Mouse (Mus musculus) CH12.LX (cell line): ENCODE results near the gene Anks1b. TPM values are rescaled to one million over a fixed set of nuclear protein-coding genes. Genes with fewer than 3 reads are reported as not detected.
A peak's percentile ranks its signal among the peaks of the same experiment; 100 is the strongest.

Experiments
- DNase-seq: peaks from one replicate; pipeline ENCODE4 v3.0.0-alpha.2; 2013; ENCODE audit errors: extremely low read depth
- H3K27ac ChIP-seq: 2 replicates; pipeline ENCODE4 v1.5.1; 2012; ENCODE audit warnings: low read depth, mild to moderate bottlenecking, control low read depth, moderate library complexity; ENCODE audit not compliant: insufficient read depth
- H3K27me3 ChIP-seq: replicated peaks from 2 replicates; pipeline ENCODE3; 2012; ENCODE audit warnings: inconsistent platforms
- H3K36me3 ChIP-seq, 2 experiments: replicated peaks in 1 of 2; 2 replicates each; pipeline versions ENCODE3 to v1.6.1; 2012; ENCODE audit warnings: inconsistent platforms in 1 of 2, low read length in 1 of 2, mild to moderate bottlenecking in 1 of 2, mixed read lengths in 1 of 2, moderate library complexity in 1 of 2; ENCODE audit not compliant: control insufficient read depth in 1 of 2, insufficient read depth in 1 of 2
- H3K4me1 ChIP-seq, 2 experiments: 2 replicates each; pipeline ENCODE4 v1.6.1; 2012; ENCODE audit warnings: inconsistent platforms in 1 of 2, moderate library complexity in 1 of 2; ENCODE audit not compliant: insufficient read depth in 2 of 2, control insufficient read depth in 1 of 2
- H3K4me2 ChIP-seq: 2 replicates; pipeline ENCODE4 v1.6.1; 2012; ENCODE audit warnings: low read depth, mild to moderate bottlenecking, control low read depth; ENCODE audit not compliant: poor library complexity, insufficient read depth, severe bottlenecking
- H3K4me3 ChIP-seq, 3 experiments: fragments of 150-350 bp in 1 of 3; sonication (generic) in 1 of 3; replicated peaks in 1 of 3; 2 replicates each; pipeline versions ENCODE3 to v1.5.1; 2011 to 2012; ENCODE audit warnings: low read depth in 2 of 3, low read length in 2 of 3, mild to moderate bottlenecking in 2 of 3, moderate library complexity in 2 of 3, control low read depth in 1 of 3, improper control_type of control experiment in 1 of 3, inconsistent platforms in 1 of 3, mixed read lengths in 1 of 3; ENCODE audit not compliant: poor library complexity in 1 of 3
- H3K79me2 ChIP-seq: replicated peaks from 2 replicates; pipeline ENCODE4 v1.6.1; 2012; ENCODE audit warnings: mild to moderate bottlenecking, moderate library complexity; ENCODE audit not compliant: control insufficient read depth, poor library complexity, insufficient read depth, severe bottlenecking; ENCODE audit errors: extremely low read depth
- H3K9ac ChIP-seq: 2 replicates; pipeline ENCODE4 v1.6.1; 2012; ENCODE audit warnings: low read depth, mild to moderate bottlenecking, control low read depth, moderate library complexity; ENCODE audit not compliant: insufficient read depth
- H3K9me3 ChIP-seq: replicated peaks from 2 replicates; pipeline ENCODE3; 2012; ENCODE audit warnings: low read length, inconsistent platforms, mixed read lengths
- CHD1 ChIP-seq: IDR thresholded peaks from 2 replicates; pipeline ENCODE4 v1.6.1; 2012; ENCODE audit warnings: low read depth, low read length, improper control_type of control experiment, inconsistent platforms
- CHD2 ChIP-seq: IDR thresholded peaks from 2 replicates; pipeline ENCODE4 v1.6.1; 2011; ENCODE audit warnings: low read length, improper control_type of control experiment
- CTCF ChIP-seq, 2 experiments: IDR thresholded peaks in 1 of 2; conservative IDR thresholded peaks in 1 of 2; 2 replicates each; pipeline ENCODE4 v1.5.1; 2011 to 2012; ENCODE audit warnings: low read depth in 2 of 2, low read length in 2 of 2, improper control_type of control experiment in 1 of 2, inconsistent platforms in 1 of 2, mild to moderate bottlenecking in 1 of 2, moderate library complexity in 1 of 2
- HCFC1 ChIP-seq: IDR thresholded peaks from 2 replicates; pipeline ENCODE4 v1.6.1; 2012; ENCODE audit warnings: low read depth, mild to moderate bottlenecking, inconsistent platforms, low read length, improper control_type of control experiment
- IRF4 ChIP-seq: IDR thresholded peaks from 2 replicates; pipeline ENCODE4 v1.6.1; 2014; ENCODE audit warnings: low read depth, mild to moderate bottlenecking, inconsistent platforms, low read length, improper control_type of control experiment
- JUN ChIP-seq: IDR thresholded peaks from 2 replicates; pipeline ENCODE4 v1.6.1; 2011; ENCODE audit warnings: low read depth, mild to moderate bottlenecking, low read length, improper control_type of control experiment, moderate library complexity; ENCODE audit not compliant: insufficient read depth
- JUND ChIP-seq: conservative IDR thresholded peaks from 2 replicates; pipeline ENCODE4 v1.6.1; 2011; ENCODE audit warnings: low read depth, low read length, improper control_type of control experiment
- MAFK ChIP-seq: IDR thresholded peaks from 2 replicates; pipeline ENCODE4 v1.6.1; 2011; ENCODE audit warnings: low read length, improper control_type of control experiment; ENCODE audit not compliant: insufficient replicate concordance
- MAX ChIP-seq: IDR thresholded peaks from 2 replicates; pipeline ENCODE4 v1.6.1; 2011; ENCODE audit warnings: low read length, improper control_type of control experiment
- MEF2A ChIP-seq: IDR thresholded peaks from 2 replicates; pipeline ENCODE4 v1.6.1; 2014; ENCODE audit warnings: low read depth, mild to moderate bottlenecking, inconsistent platforms, low read length, improper control_type of control experiment, borderline replicate concordance
- MXI1 ChIP-seq: IDR thresholded peaks from 2 replicates; pipeline ENCODE4 v1.6.1; 2011; ENCODE audit warnings: mild to moderate bottlenecking, low read depth, low read length, improper control_type of control experiment
- MYC ChIP-seq: IDR thresholded peaks from 2 replicates; pipeline ENCODE4 v1.6.1; 2011; ENCODE audit warnings: low read depth, mild to moderate bottlenecking, improper control_type of control experiment, low read length
- PAX5 ChIP-seq: IDR thresholded peaks from 2 replicates; pipeline ENCODE4 v1.6.1; 2012; ENCODE audit warnings: low read length, inconsistent platforms, mixed read lengths
- POLR2A ChIP-seq: IDR thresholded peaks from 2 replicates; pipeline ENCODE4 v1.6.1; 2011; ENCODE audit warnings: low read depth, mild to moderate bottlenecking, improper control_type of control experiment, low read length
- RCOR1 ChIP-seq: conservative IDR thresholded peaks from 2 replicates; pipeline ENCODE4 v1.6.1; 2012; ENCODE audit warnings: low read depth, mild to moderate bottlenecking, inconsistent platforms, low read length, improper control_type of control experiment
- SIN3A ChIP-seq: IDR thresholded peaks from 2 replicates; pipeline ENCODE4 v1.6.1; 2012; ENCODE audit warnings: low read length, improper control_type of control experiment, inconsistent platforms
- SMC3 ChIP-seq: IDR thresholded peaks from 2 replicates; pipeline ENCODE4 v1.6.1; 2011; ENCODE audit warnings: low read depth, low read length, improper control_type of control experiment
- TBP ChIP-seq: conservative IDR thresholded peaks from 2 replicates; pipeline ENCODE4 v1.6.1; 2011; ENCODE audit warnings: low read depth, low read length, improper control_type of control experiment
- UBTF ChIP-seq: IDR thresholded peaks from 2 replicates; pipeline ENCODE4 v1.6.1; 2012; ENCODE audit warnings: low read depth, mild to moderate bottlenecking, inconsistent platforms, low read length, improper control_type of control experiment, moderate library complexity
- USF1 ChIP-seq: IDR thresholded peaks from 2 replicates; pipeline ENCODE4 v1.6.1; 2014; ENCODE audit warnings: low read depth, mild to moderate bottlenecking, inconsistent platforms, low read length, improper control_type of control experiment
- USF2 ChIP-seq: conservative IDR thresholded peaks from 2 replicates; pipeline ENCODE4 v1.6.1; 2011; ENCODE audit warnings: low read depth, low read length, improper control_type of control experiment
- ZC3H11A ChIP-seq: IDR thresholded peaks from 2 replicates; pipeline ENCODE4 v1.6.1; 2012; ENCODE audit warnings: low read depth, mild to moderate bottlenecking, inconsistent platforms, low read length, improper control_type of control experiment
- ZMIZ1 ChIP-seq: IDR thresholded peaks from 2 replicates; pipeline ENCODE4 v1.6.1; 2012; ENCODE audit warnings: low read depth, mild to moderate bottlenecking, inconsistent platforms, low read length, improper control_type of control experiment
- dilution Hi-C: fragments of 300-500 bp; cut with MboI; formaldehyde crosslinking; loops from 2 replicates; pipeline ENCODE4 v1.14.3; 2020; ENCODE audit warnings: low sequenced_read_pairs; ENCODE audit not compliant: extremely low pct_unique_long_range_greater_than_20kb, extremely low pct_ligation_motif_present
- in situ Hi-C: fragments of 300-500 bp; cut with MboI; formaldehyde crosslinking; loops from 3 replicates; pipeline ENCODE4 v1.14.3; 2019; ENCODE audit warnings: low sequenced_read_pairs, low pct_ligation_motif_present, low pct_unique_long_range_greater_than_20kb, mixed read lengths
- polyA plus RNA-seq: library from polyadenylated mRNA; unstranded; fragments of >175 nt; gene quantifications from 2 replicates; pipeline ENCODE4 v1.2.1, GENCODE M21; 2012; ENCODE audit warnings: low read depth; ENCODE audit not compliant: insufficient read length
- total RNA-seq, 2 experiments: library from RNA; depleted of rRNA; stranded (reverse); fragments of 300-350 nt in 1 of 2; fragments of >200 nt in 1 of 2; gene quantifications; 2 replicates each; pipeline ENCODE4 v1.2.3; 2012 to 2014

Gene Anks1b
- total and polyA plus RNA-seq, 3 experiments = 0.17 TPM; not detected in 2

DNA sequence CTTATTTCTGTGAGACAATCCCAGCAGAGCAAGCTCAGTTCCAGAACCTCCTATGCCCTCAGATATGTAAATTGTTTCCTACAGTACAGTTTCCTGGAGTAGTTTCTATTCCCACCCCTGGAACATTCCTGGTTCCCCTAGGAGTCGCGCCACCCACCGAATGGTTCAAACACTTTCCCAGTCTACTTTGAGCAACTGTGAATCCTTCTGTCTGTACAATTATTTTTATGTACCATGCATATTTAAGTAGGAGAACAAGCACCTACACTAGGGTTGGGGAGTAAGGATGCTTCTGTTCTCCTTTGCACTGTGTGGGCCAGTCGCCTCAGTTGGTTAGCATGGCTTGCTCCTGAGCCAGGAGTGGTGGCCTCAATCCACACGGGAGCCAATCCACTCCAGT lies 999.9 kb downstream of the Anks1b start:
- H3K4me3 ChIP-seq = no peak overlapping the region
- no peak overlapping the region for H3K27ac ChIP-seq
- dilution Hi-C loops = no loop called here
- in situ Hi-C loops = loop anchor here (25.0 kb wide), 1 partner anchor 136 kb away; no protein-coding TSS in a partner anchor
- H3K9ac ChIP-seq = no peak overlapping the region
- H3K36me3 ChIP-seq = no peaks in the 10 kb centered on the region
- H3K4me1 ChIP-seq = no peaks in the 10 kb centered on the region
- H3K9me3 ChIP-seq = no peaks in the 10 kb centered on the region
- TF ChIP-seq CTCF (conservative IDR thresholded peaks at IDR 0.05 in 1 of 2, IDR thresholded peaks at IDR 0.05 in 1 of 2; ENCODE audit: low read depth in 2 of 2, low read length in 2 of 2) = no peak
- TF ChIP-seq UBTF = no peak
- H3K27me3 ChIP-seq = no peaks in the 10 kb centered on the region
- no peaks in the 10 kb centered on the region for H3K79me2 ChIP-seq
- DNase-seq = no peak
- H3K4me2 ChIP-seq = no peak overlapping the region

DNA sequence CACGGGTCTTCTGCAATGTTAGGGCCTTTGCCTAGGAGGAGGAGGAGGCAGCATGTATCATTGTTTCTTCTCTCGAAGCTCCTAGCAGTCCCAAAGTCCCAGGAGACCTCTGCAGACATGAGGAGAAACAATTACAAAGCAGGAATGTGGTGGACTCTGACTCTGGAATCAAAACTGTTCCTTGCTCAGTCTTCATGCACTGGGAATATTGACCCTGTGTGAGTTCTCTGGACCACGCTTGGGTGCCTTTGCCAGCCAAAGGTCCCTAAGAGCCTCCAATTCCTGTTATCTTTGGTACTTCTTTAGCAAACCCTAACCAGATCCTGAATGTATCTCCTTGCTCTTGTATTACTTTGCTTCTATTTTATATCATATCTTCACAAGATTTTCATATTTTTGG lies 1000.9 kb downstream of the Anks1b start:
- no peaks in the 10 kb centered on the region for H3K79me2 ChIP-seq
- no peaks in the 10 kb centered on the region for H3K27me3 ChIP-seq
- no peak for DNase-seq
- dilution Hi-C loops = no loop called here
- H3K9ac ChIP-seq = no peak overlapping the region
- no peaks in the 10 kb centered on the region for H3K9me3 ChIP-seq
- H3K4me3 ChIP-seq = no peak overlapping the region
- in situ Hi-C loops = loop anchor here (25.0 kb wide), 1 partner anchor 137 kb away; no protein-coding TSS in a partner anchor
- H3K36me3 ChIP-seq = no peaks in the 10 kb centered on the region
- no peak overlapping the region for H3K4me2 ChIP-seq
- no peak overlapping the region for H3K27ac ChIP-seq
- no peak for TF ChIP-seq HCFC1
- no peak for TF ChIP-seq MYC
- TF ChIP-seq MAFK = no peak
- TF ChIP-seq CTCF (conservative IDR thresholded peaks at IDR 0.05 in 1 of 2, IDR thresholded peaks at IDR 0.05 in 1 of 2; ENCODE audit: low read depth in 2 of 2, low read length in 2 of 2) = no peak
- TF ChIP-seq CHD2 = no peak
- TF ChIP-seq UBTF = no peak
- no peak for TF ChIP-seq POLR2A
- TF ChIP-seq ZC3H11A = no peak
- TF ChIP-seq MXI1 = no peak
- TF ChIP-seq USF2 = no peak
- TF ChIP-seq, all 38 proteins: peak for 0
- no peaks in the 10 kb centered on the region for H3K4me1 ChIP-seq

DNA sequence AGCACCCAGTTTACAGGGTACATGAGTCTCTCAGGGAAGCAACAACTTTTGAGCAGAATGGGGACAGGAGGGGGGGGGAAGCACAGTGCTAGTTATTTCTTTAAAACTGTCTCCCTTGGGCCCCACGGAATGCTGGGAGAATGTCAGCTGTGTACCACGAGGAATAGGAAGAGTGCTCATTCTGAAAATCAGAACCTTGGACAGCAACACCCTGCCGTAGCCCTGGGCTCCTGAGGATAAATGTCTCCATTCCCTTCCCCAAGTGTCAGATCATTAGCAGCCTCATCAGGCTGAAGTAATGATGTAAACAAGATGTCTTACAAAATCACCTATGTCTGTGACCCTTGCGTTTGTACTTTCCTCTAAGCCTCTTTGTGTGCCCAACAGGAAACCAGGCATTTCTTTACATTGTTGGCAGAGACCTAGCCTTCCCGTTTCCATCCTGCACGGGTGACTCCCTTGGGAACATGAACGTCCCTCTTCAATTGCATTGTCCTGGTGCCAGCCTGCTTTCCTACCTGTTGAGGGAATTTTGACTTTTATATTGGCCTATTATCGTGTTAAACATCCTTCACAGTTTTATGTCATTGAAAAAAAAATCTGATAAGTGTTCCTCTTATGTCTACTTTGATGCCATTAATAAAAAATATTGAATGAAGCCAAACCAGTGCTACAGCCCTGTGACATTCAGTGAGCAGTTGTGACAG lies 1007.7 kb downstream of the Anks1b start:
- Histone ChIP-seq H3K36me3 (no peaks in the 10 kb centered on the region), H3K4me1 (no peaks in the 10 kb centered on the region), H3K79me2 (no peaks in the 10 kb centered on the region), H3K9ac (no peak overlapping the region), H3K27ac (no peak overlapping the region), H3K27me3 (no peaks in the 10 kb centered on the region), H3K4me3 (no peak overlapping the region), H3K4me2 (no peak overlapping the region), H3K9me3 (no peaks in the 10 kb centered on the region)
- peak; percentile 24 for DNase-seq
- TF ChIP-seq RCOR1 (no peak), SIN3A (peak; percentile 53), IRF4 (no peak), CHD1 (no peak), MXI1 (peak; percentile 24; the same call in 1 of the 2 replicates), MEF2A (no peak), MYC (no peak), MAX (no peak), JUND (no peak), TBP (no peak), USF1 (no peak), JUN (no peak), PAX5 (no peak), SMC3 (no peak), ZC3H11A (no peak), ZMIZ1 (no peak), UBTF (no peak)
- in situ Hi-C loops = no loop called here
- dilution Hi-C loops = no loop called here
